8 mouse cellular contexts compared by ENCODE assay signal in genomic region chr16:17432576-17432975, GRCm38 (mm10). TPM values are rescaled to one million over a fixed set of nuclear protein-coding genes. Genes with fewer than 3 reads are reported as not detected.
DNase-seq lines count a peak whose midpoint lies in the region; ATAC-seq and TF ChIP-seq lines count a peak whose summit lies in the region.
"Had no signal": no experiment of that assay in that cellular context is flagged by ENCODE, and none has a peak within 500 bp of the region (broad histone marks: within the 10 kb centered on the region; RNA-seq: fewer than 3 reads in every experiment).

No protein-coding gene starts in this region.

- H3K9ac ChIP-seq in hindbrain, postnatal 0 days (replicated peaks; ENCODE audit: low read length) = no peak overlapping the region
- no peak overlapping the region for H3K9ac ChIP-seq in hindbrain, embryonic 12.5 days
- H3K9ac ChIP-seq: liver, embryonic 13.5 days had no signal

- no peaks in the 10 kb centered on the region for H3K27me3 ChIP-seq in hindbrain, postnatal 0 days (ENCODE audit: insufficient read depth, low read length)
- no peaks in the 10 kb centered on the region for H3K27me3 ChIP-seq in hindbrain, embryonic 12.5 days
- H3K27me3 ChIP-seq: liver, embryonic 13.5 days had no signal

- peak; percentile 30 for DNase-seq in hindbrain, postnatal 0 days (ENCODE audit: low spot score)
- peak; percentile 76 for DNase-seq in 3T3-L1 (ENCODE audit: low read depth, low spot score)
- peak; percentile 32 to 35 for DNase-seq in B cell, adult 2 months
- DNase-seq in cerebellum, adult 11-12 months = no peak
- DNase-seq: liver, embryonic 13.5 days had no signal

- TF ChIP-seq CTCF in hindbrain, postnatal 0 days (IDR thresholded peaks at IDR 0.05; ENCODE audit: low read depth) = peak; percentile 43
- 0 out of 2 replicates have a peak, but pooled peaks have one; percentile 19 for TF ChIP-seq CTCF in cortical plate, adult 2 months (IDR thresholded peaks at IDR 0.05; ENCODE audit: extremely low read depth, insufficient read depth, low read length)

- ATAC-seq in hindbrain, postnatal 0 days = no peak
- ATAC-seq in hindbrain, embryonic 12.5 days (ENCODE audit: low FRiP score) = no peak
- no peak for ATAC-seq in monocyte, adult 5-6 weeks (replicated peaks; ENCODE audit: insufficient number of reproducible peaks, low FRiP score, low TSS enrichment, poor library complexity, severe bottlenecking)

- no peaks in the 10 kb centered on the region for H3K4me1 ChIP-seq in hindbrain, postnatal 0 days (ENCODE audit: insufficient read depth, low read length)
- H3K4me1 ChIP-seq in hindbrain, embryonic 12.5 days = no peaks in the 10 kb centered on the region
- H3K4me1 ChIP-seq in cortical plate, adult 2 months (ENCODE audit: control insufficient read depth, insufficient read depth, low read length) = no peaks in the 10 kb centered on the region

- H3K4me3 ChIP-seq in hindbrain, postnatal 0 days (ENCODE audit: low read length) = no peak overlapping the region
- H3K4me3 ChIP-seq in hindbrain, embryonic 12.5 days = no peak overlapping the region
- no peak overlapping the region for H3K4me3 ChIP-seq in cortical plate, adult 2 months (ENCODE audit: insufficient read depth, low read length)
- H3K4me3 ChIP-seq: liver, embryonic 13.5 days had no signal

- H3K9me3 ChIP-seq in hindbrain, postnatal 0 days (ENCODE audit: low read length) = no peaks in the 10 kb centered on the region
- H3K9me3 ChIP-seq in hindbrain, embryonic 12.5 days (replicated peaks) = no peaks in the 10 kb centered on the region
- H3K9me3 ChIP-seq: liver, embryonic 13.5 days had no signal

- peaks cover 18% of the 10 kb centered on the region; the same call in 1 of the 2 replicates for H3K36me3 ChIP-seq in hindbrain, postnatal 0 days (ENCODE audit: insufficient read depth, low read length)
- H3K36me3 ChIP-seq in hindbrain, embryonic 12.5 days = peaks cover 21% of the 10 kb centered on the region

- H3K4me2 ChIP-seq in hindbrain, postnatal 0 days (ENCODE audit: low read depth, low read length) = no peak overlapping the region
- no peak overlapping the region for H3K4me2 ChIP-seq in hindbrain, embryonic 12.5 days (replicated peaks)
- H3K4me2 ChIP-seq: liver, embryonic 13.5 days had no signal

- TF ChIP-seq POLR2A in cortical plate, adult 2 months (IDR thresholded peaks at IDR 0.05; ENCODE audit: extremely low read depth, insufficient read depth, low read length) = no peak

- no peak overlapping the region for H3K27ac ChIP-seq in hindbrain, postnatal 0 days
- no peak overlapping the region for H3K27ac ChIP-seq in hindbrain, embryonic 12.5 days
- no peak overlapping the region for H3K27ac ChIP-seq in cortical plate, adult 2 months (ENCODE audit: insufficient read depth, low read length)
- H3K27ac ChIP-seq: liver, embryonic 13.5 days had no signal

- 87% methylated on average over 2 of the region's 2 CpGs for WGBS in hindbrain, postnatal 0 days
- WGBS in hindbrain, embryonic 12.5 days = 86% methylated on average over 2 of the region's 2 CpGs

RNA-seq across cellular contexts. Expression of gene Crkl, which starts 19.2 kb away (rescaled TPM):
- total RNA-seq in hindbrain, postnatal 0 days (2014; rRNA removed) = 74.8 and 83.1 TPM in 2 replicates
- polyA plus RNA-seq in hindbrain, postnatal 0 days (2015; fragmentation: Nextera tagmentation; extraction: Ambion mirVana) = 54.9 and 68.7 TPM in 2 replicates
- polyA plus RNA-seq in hindbrain, embryonic 12.5 days (2016; fragmentation: Nextera tagmentation; extraction: Ambion mirVana) = 87.1 and 98.9 TPM in 2 replicates
- polyA plus RNA-seq in cortical plate, adult 2 months (2012; rRNA removed) = 22.3 and 22.8 TPM in 2 replicates
- total RNA-seq in monocyte, adult 5-6 weeks (2017) = 14.8 to 29.1 TPM (median 28.5 TPM) in 3 replicates

RNA-seq across cellular contexts. Expression of gene Pi4ka, which starts 26.5 kb away (rescaled TPM):
- total RNA-seq in hindbrain, postnatal 0 days (2014; rRNA removed) = 111 and 154 TPM in 2 replicates
- 45.5 and 47.7 TPM in 2 replicates for polyA plus RNA-seq in hindbrain, postnatal 0 days (2015; fragmentation: Nextera tagmentation; extraction: Ambion mirVana)
- polyA plus RNA-seq in hindbrain, embryonic 12.5 days (2016; fragmentation: Nextera tagmentation; extraction: Ambion mirVana) = 64.8 and 72.8 TPM in 2 replicates
- 336 and 351 TPM in 2 replicates for polyA plus RNA-seq in cortical plate, adult 2 months (2012; rRNA removed)
- total RNA-seq in monocyte, adult 5-6 weeks (2017) = 37.0 to 77.2 TPM (median 57.7 TPM) in 3 replicates

RNA-seq across cellular contexts. Expression of gene Snap29, which starts 26.8 kb away (rescaled TPM):
- 28.1 and 30.0 TPM in 2 replicates for total RNA-seq in hindbrain, postnatal 0 days (2014; rRNA removed)
- polyA plus RNA-seq in hindbrain, postnatal 0 days (2015; fragmentation: Nextera tagmentation; extraction: Ambion mirVana) = 14.5 and 15.6 TPM in 2 replicates
- 19.8 and 20.4 TPM in 2 replicates for polyA plus RNA-seq in hindbrain, embryonic 12.5 days (2016; fragmentation: Nextera tagmentation; extraction: Ambion mirVana)
- polyA plus RNA-seq in cortical plate, adult 2 months (2012; rRNA removed) = 8.6 and 9.3 TPM in 2 replicates
- total RNA-seq in monocyte, adult 5-6 weeks (2017) = 27.6 to 47.3 TPM (median 45.0 TPM) in 3 replicates

RNA-seq across cellular contexts. Expression of gene Aifm3, which starts 56.8 kb away (rescaled TPM):
- 13.8 and 16.8 TPM in 2 replicates for total RNA-seq in hindbrain, postnatal 0 days (2014; rRNA removed)
- polyA plus RNA-seq in hindbrain, postnatal 0 days (2015; fragmentation: Nextera tagmentation; extraction: Ambion mirVana) = 15.7 and 17.4 TPM in 2 replicates
- polyA plus RNA-seq in hindbrain, embryonic 12.5 days (2016; fragmentation: Nextera tagmentation; extraction: Ambion mirVana) = 3.0 and 4.5 TPM in 2 replicates
- 233 and 286 TPM in 2 replicates for polyA plus RNA-seq in cortical plate, adult 2 months (2012; rRNA removed)
- total RNA-seq in monocyte, adult 5-6 weeks (2017) = not detected in 3 replicates
